Mouse (Mus musculus): ENCODE results near the gene Gm9376. TPM values are rescaled to one million over a fixed set of nuclear protein-coding genes. Genes with fewer than 3 reads are reported as not detected.

The Gm9376 gene
- not detected in 2 replicates for polyA plus RNA-seq (2016; fragmentation: Nextera tagmentation; extraction: Ambion mirVana)

- Histone ChIP-seq H3K27me3 (ENCODE audit: insufficient read depth, poor library complexity, severe bottlenecking) (0 out of 2 replicates have a peak, but pooled peaks cover 4% of the 10 kb centered on the region), H3K4me3 (no peak within 1 kb of the TSS), H3K4me1 (no peaks in the 10 kb centered on the region), H3K9me3 (no peaks in the 10 kb centered on the region), H3K27ac (no peak within 1 kb of the TSS), H3K36me3 (no peaks in the 10 kb centered on the region)
- DNase-seq (ENCODE audit: low spot score) = no peak
- 78% methylated on average over 2 of the region's 2 CpGs for WGBS
Observed at GRCm38 (mm10) chr14:118266660-118267059, at the start of gene Gm9376. TSS of gene Gm9376 (plus strand) at chr14:118266960.

- DNase-seq (ENCODE audit: low spot score) = no peak
- 80% methylated on average over 1 of the region's 1 CpGs for WGBS
- peaks cover 63% of the 10 kb centered on the region for H3K27me3 ChIP-seq (ENCODE audit: insufficient read depth, poor library complexity, severe bottlenecking)
- H3K4me3 ChIP-seq = no peak overlapping the region
- H3K27ac ChIP-seq = no peak overlapping the region
- no peaks in the 10 kb centered on the region for H3K36me3 ChIP-seq
- no peaks in the 10 kb centered on the region for H3K9me3 ChIP-seq
- H3K4me1 ChIP-seq = peaks cover 7% of the 10 kb centered on the region
Observed at GRCm38 (mm10) chr14:118220885-118221284, 45.9 kb upstream of the Gm9376 start.

- DNase-seq (ENCODE audit: low spot score) = peak; percentile 72
- no peaks in the 10 kb centered on the region for H3K36me3 ChIP-seq
- WGBS = 9% methylated on average over 16 of the region's 16 CpGs
- H3K27me3 ChIP-seq (ENCODE audit: insufficient read depth, poor library complexity, severe bottlenecking) = peaks cover 88% of the 10 kb centered on the region
- H3K27ac ChIP-seq = no peak overlapping the region
- H3K4me1 ChIP-seq = peaks cover 12% of the 10 kb centered on the region
- peak overlapping the region; percentile 35; the same call in 1 of the 2 replicates for H3K4me3 ChIP-seq
- H3K9me3 ChIP-seq = no peaks in the 10 kb centered on the region
Observed at GRCm38 (mm10) chr14:118225061-118225743, 41.6 kb upstream of the Gm9376 start.

- Histone ChIP-seq H3K27me3 (ENCODE audit: insufficient read depth, poor library complexity, severe bottlenecking) (peaks cover 95% of the 10 kb centered on the region), H3K9me3 (no peaks in the 10 kb centered on the region), H3K27ac (no peak overlapping the region), H3K4me1 (peaks cover 13% of the 10 kb centered on the region), H3K36me3 (no peaks in the 10 kb centered on the region), H3K4me3 (peak overlapping the region; percentile 35)
- WGBS = under 1% methylated on average over 21 of the region's 21 CpGs
- DNase-seq (ENCODE audit: low spot score) = peak; percentile 73
Observed at GRCm38 (mm10) chr14:118225911-118226310, 40.8 kb upstream of the Gm9376 start.

GRCm38 (mm10) chr14:118226471-118227155, 40.1 kb upstream of the Gm9376 start:
- no peaks in the 10 kb centered on the region for H3K9me3 ChIP-seq
- 1% methylated on average over 21 of the region's 21 CpGs for WGBS
- H3K4me1 ChIP-seq = peaks cover 16% of the 10 kb centered on the region
- H3K27me3 ChIP-seq (ENCODE audit: insufficient read depth, poor library complexity, severe bottlenecking) = peaks cover 100% of the 10 kb centered on the region
- H3K27ac ChIP-seq = no peak overlapping the region
- DNase-seq (ENCODE audit: low spot score) = peak; percentile 64
- peak overlapping the region; percentile 35 for H3K4me3 ChIP-seq
- H3K36me3 ChIP-seq = no peaks in the 10 kb centered on the region

- Histone ChIP-seq H3K9me3 (no peaks in the 10 kb centered on the region), H3K27me3 (ENCODE audit: insufficient read depth, poor library complexity, severe bottlenecking) (peaks cover 93% of the 10 kb centered on the region), H3K4me1 (peaks cover 30% of the 10 kb centered on the region), H3K27ac (no peak overlapping the region), H3K4me3 (no peak overlapping the region), H3K36me3 (no peaks in the 10 kb centered on the region)
- WGBS = 3% methylated on average over 8 of the region's 8 CpGs
- peak; percentile 72 for DNase-seq (ENCODE audit: low spot score)
Observed at GRCm38 (mm10) chr14:118232381-118232970, 34.3 kb upstream of the Gm9376 start.

GRCm38 (mm10) chr14:118233786-118234540, 32.8 kb upstream of the Gm9376 start:
- peaks cover 30% of the 10 kb centered on the region for H3K4me1 ChIP-seq
- H3K9me3 ChIP-seq = no peaks in the 10 kb centered on the region
- H3K4me3 ChIP-seq = peak overlapping the region; percentile 71
- 3% methylated on average over 26 of the region's 26 CpGs for WGBS
- peaks cover 93% of the 10 kb centered on the region for H3K27me3 ChIP-seq (ENCODE audit: insufficient read depth, poor library complexity, severe bottlenecking)
- no peak overlapping the region for H3K27ac ChIP-seq
- H3K36me3 ChIP-seq = no peaks in the 10 kb centered on the region
- no peak for DNase-seq (ENCODE audit: low spot score)

- no peak for DNase-seq (ENCODE audit: low spot score)
- H3K36me3 ChIP-seq = no peaks in the 10 kb centered on the region
- H3K9me3 ChIP-seq = no peaks in the 10 kb centered on the region
- WGBS = under 1% methylated on average over 84 of the region's 84 CpGs
- H3K4me3 ChIP-seq = peak overlapping the region; percentile 71
- no peak overlapping the region for H3K27ac ChIP-seq
- peaks cover 30% of the 10 kb centered on the region for H3K4me1 ChIP-seq
- H3K27me3 ChIP-seq (ENCODE audit: insufficient read depth, poor library complexity, severe bottlenecking) = peaks cover 93% of the 10 kb centered on the region
Observed at GRCm38 (mm10) chr14:118234541-118235210, 32.1 kb upstream of the Gm9376 start.

GRCm38 (mm10) chr14:118235361-118235972, 31.3 kb upstream of the Gm9376 start:
- no peak for DNase-seq (ENCODE audit: low spot score)
- peak overlapping the region; percentile 71 for H3K4me3 ChIP-seq
- no peak overlapping the region for H3K27ac ChIP-seq
- no peaks in the 10 kb centered on the region for H3K36me3 ChIP-seq
- peaks cover 30% of the 10 kb centered on the region for H3K4me1 ChIP-seq
- H3K9me3 ChIP-seq = no peaks in the 10 kb centered on the region
- peaks cover 93% of the 10 kb centered on the region for H3K27me3 ChIP-seq (ENCODE audit: insufficient read depth, poor library complexity, severe bottlenecking)
- under 1% methylated on average over 62 of the region's 62 CpGs for WGBS

- no peaks in the 10 kb centered on the region for H3K36me3 ChIP-seq
- peak overlapping the region; percentile 71 for H3K4me3 ChIP-seq
- DNase-seq (ENCODE audit: low spot score) = no peak
- H3K27ac ChIP-seq = peak overlapping the region; percentile 42; the same call in 1 of the 2 replicates
- H3K27me3 ChIP-seq (ENCODE audit: insufficient read depth, poor library complexity, severe bottlenecking) = peaks cover 92% of the 10 kb centered on the region
- no peaks in the 10 kb centered on the region for H3K9me3 ChIP-seq
- WGBS = under 1% methylated on average over 73 of the region's 73 CpGs
- peaks cover 26% of the 10 kb centered on the region for H3K4me1 ChIP-seq
Observed at GRCm38 (mm10) chr14:118235973-118236885, 30.5 kb upstream of the Gm9376 start.

- Histone ChIP-seq H3K9me3 (no peaks in the 10 kb centered on the region), H3K27me3 (ENCODE audit: insufficient read depth, poor library complexity, severe bottlenecking) (peaks cover 85% of the 10 kb centered on the region), H3K36me3 (no peaks in the 10 kb centered on the region), H3K4me1 (peaks cover 26% of the 10 kb centered on the region), H3K27ac (peak within 1 kb of the TSS; percentile 42; the same call in 1 of the 2 replicates), H3K4me3 (peak within 1 kb of the TSS; percentile 71)
- WGBS = 1% methylated on average over 34 of the region's 34 CpGs
- no peak for DNase-seq (ENCODE audit: low spot score)
Observed at GRCm38 (mm10) chr14:118236886-118237289, 29.9 kb upstream of the Gm9376 start, which contains the start of gene Sox21. TSS of gene Sox21 (minus strand) at chr14:118237030.
